Mouse (Mus musculus) ES-E14 (cell line): ENCODE measurements around the gene Trio. TPM values are rescaled to one million over a fixed set of nuclear protein-coding genes. Genes with fewer than 3 reads are reported as not detected.

Experiments
- DNase-seq: peaks from one replicate; pipeline ENCODE4 v3.0.0-alpha.2; 2013; ENCODE audit warnings: low read depth, low spot score
- H3K27ac ChIP-seq: 2 replicates; pipeline ENCODE4 v1.5.1; 2012; ENCODE audit warnings: low read depth, mild to moderate bottlenecking, low read length, moderate library complexity, mixed read lengths; ENCODE audit not compliant: poor library complexity, insufficient read depth, severe bottlenecking
- H3K36me3 ChIP-seq: 2 replicates; pipeline ENCODE4 v1.6.1; 2012; ENCODE audit warnings: mild to moderate bottlenecking, low read length, moderate library complexity, mixed read lengths; ENCODE audit not compliant: control insufficient read depth, poor library complexity, insufficient read depth, severe bottlenecking
- H3K4me1 ChIP-seq, 2 experiments: fragments of 150-350 bp in 1 of 2; sonication (generic) in 1 of 2; 2 replicates each; pipeline ENCODE4 v1.6.1; 2012; ENCODE audit warnings: low read length in 2 of 2, mild to moderate bottlenecking in 1 of 2, mixed read lengths in 1 of 2; ENCODE audit not compliant: control insufficient read depth in 2 of 2, insufficient read depth in 2 of 2, poor library complexity in 1 of 2
- H3K4me3 ChIP-seq, 2 experiments: fragments of 150-350 bp in 1 of 2; sonication (generic) in 1 of 2; 2 replicates each; pipeline ENCODE4 v1.5.1; 2012; ENCODE audit warnings: low read length in 2 of 2, low read depth in 1 of 2, mild to moderate bottlenecking in 1 of 2, mixed read lengths in 1 of 2; ENCODE audit not compliant: insufficient read depth in 1 of 2, poor library complexity in 1 of 2, severe bottlenecking in 1 of 2
- H3K9ac ChIP-seq: 2 replicates; pipeline ENCODE4 v1.6.1; 2012; ENCODE audit warnings: low read depth, mild to moderate bottlenecking, low read length, mixed read lengths; ENCODE audit not compliant: poor library complexity, insufficient read depth, severe bottlenecking
- H3K9me3 ChIP-seq: fragments of 150-350 bp; sonication (generic); 2 replicates; pipeline ENCODE4 v1.6.1; 2012; ENCODE audit warnings: low read depth, mild to moderate bottlenecking, low read length; ENCODE audit not compliant: control insufficient read depth, insufficient read depth
- CHD2 ChIP-seq: IDR thresholded peaks from 2 replicates; pipeline ENCODE4 v1.6.1; 2014; ENCODE audit warnings: mild to moderate bottlenecking, low read depth, low read length, inconsistent platforms
- HCFC1 ChIP-seq: IDR thresholded peaks from 2 replicates; pipeline ENCODE4 v1.6.1; 2012; ENCODE audit warnings: low read length, inconsistent platforms, borderline replicate concordance; ENCODE audit not compliant: insufficient read depth
- MAFK ChIP-seq: IDR thresholded peaks from 2 replicates; pipeline ENCODE4 v1.6.1; 2014; ENCODE audit warnings: mild to moderate bottlenecking, low read depth, low read length, inconsistent platforms; ENCODE audit not compliant: insufficient read depth
- ZC3H11A ChIP-seq: IDR thresholded peaks from 2 replicates; pipeline ENCODE4 v1.6.1; 2012; ENCODE audit warnings: low read depth, mild to moderate bottlenecking, inconsistent platforms, low read length, borderline replicate concordance
- ZNF384 ChIP-seq: IDR thresholded peaks from 2 replicates; pipeline ENCODE4 v1.6.1; 2012; ENCODE audit warnings: low read depth, low read length, inconsistent platforms
- in situ Hi-C, 2 experiments: fragments of 600-800 bp; cut with MboI; formaldehyde crosslinking; loops; one replicate each; pipeline ENCODE4 v1.15.1; 2025; ENCODE audit warnings: low sequenced_read_pairs in 2 of 2, inconsistent platforms in 1 of 2; ENCODE audit not compliant: unreplicated experiment in 2 of 2
- total RNA-seq: library from RNA; depleted of rRNA; stranded (reverse); fragments of 300-350 nt; gene quantifications from 2 replicates; pipeline ENCODE4 v1.2.3, GENCODE M21; 2012

Trio gene
- total RNA-seq, 1 experiment: 34.4 TPM

- Histone ChIP-seq H3K4me1 (peaks cover 1 to 10% of the 10 kb centered on the region in 2 experiments; a peak in 2 of 4 replicates), H3K36me3 (no peaks in the 10 kb centered on the region), H3K4me3 (no peak overlapping the region), H3K9ac (no peak overlapping the region), H3K9me3 (no peaks in the 10 kb centered on the region), H3K27ac (no peak overlapping the region)
- TF ChIP-seq ZC3H11A (no peak), ZNF384 (no peak), HCFC1 (no peak), MAFK (no peak), CHD2 (no peak)
- in situ Hi-C loops: no loop called here
- no peak for DNase-seq
Observed at GRCm38 (mm10) chr15:28057545-28057944, 31.9 kb upstream of the Trio start.

GRCm38 (mm10) chr15:28054731-28055130, 29.1 kb upstream of the Trio start:
- no peak for TF ChIP-seq HCFC1
- no peak for TF ChIP-seq ZNF384
- no peak for TF ChIP-seq ZC3H11A
- TF ChIP-seq MAFK: no peak
- no peak for TF ChIP-seq CHD2
- Histone ChIP-seq H3K27ac (no peak overlapping the region), H3K4me3 (no peak overlapping the region), H3K4me1 (peaks cover 2 to 7% of the 10 kb centered on the region in 2 experiments; a peak in 3 of 4 replicates), H3K9me3 (no peaks in the 10 kb centered on the region), H3K9ac (no peak overlapping the region), H3K36me3 (no peaks in the 10 kb centered on the region)
- DNase-seq: no peak
- in situ Hi-C loops: no loop called here

GRCm38 (mm10) chr15:28054111-28054510, 28.5 kb upstream of the Trio start:
- no peak overlapping the region for H3K27ac ChIP-seq
- no peak overlapping the region for H3K4me3 ChIP-seq
- no peak for DNase-seq
- peaks cover 2 to 7% of the 10 kb centered on the region in 2 experiments; a peak in 3 of 4 replicates for H3K4me1 ChIP-seq
- no peak for TF ChIP-seq HCFC1
- TF ChIP-seq ZC3H11A: no peak
- TF ChIP-seq MAFK: no peak
- TF ChIP-seq CHD2: no peak
- in situ Hi-C loops: no loop called here
- H3K9ac ChIP-seq: no peak overlapping the region
- no peaks in the 10 kb centered on the region for H3K9me3 ChIP-seq
- no peaks in the 10 kb centered on the region for H3K36me3 ChIP-seq

- Histone ChIP-seq H3K27ac (no peak overlapping the region), H3K4me1 (peaks cover 2 to 7% of the 10 kb centered on the region in 2 experiments; a peak in 3 of 4 replicates), H3K9ac (no peak overlapping the region), H3K36me3 (no peaks in the 10 kb centered on the region), H3K9me3 (no peaks in the 10 kb centered on the region), H3K4me3 (no peak overlapping the region)
- in situ Hi-C loops: no loop called here
- TF ChIP-seq MAFK (no peak), ZNF384 (0 out of 2 replicates have a peak, but pooled peaks have one; percentile 1), HCFC1 (no peak), CHD2 (no peak)
- DNase-seq: no peak
Observed at GRCm38 (mm10) chr15:28053226-28053625, 27.6 kb upstream of the Trio start.

- Histone ChIP-seq H3K4me1 (peaks cover 2 to 7% of the 10 kb centered on the region in 2 experiments; a peak in 3 of 4 replicates), H3K9ac (no peak overlapping the region), H3K27ac (no peak overlapping the region), H3K36me3 (no peaks in the 10 kb centered on the region), H3K9me3 (no peaks in the 10 kb centered on the region), H3K4me3 (0 out of 4 replicates have a peak overlapping the region, but pooled peaks of 1 of the 2 experiments have one; percentile 53)
- DNase-seq: no peak
- in situ Hi-C loops: no loop called here
- TF ChIP-seq MAFK: no peak
- TF ChIP-seq CHD2: no peak
- no peak for TF ChIP-seq ZC3H11A
- TF ChIP-seq ZNF384: no peak
- TF ChIP-seq HCFC1: no peak
Observed at GRCm38 (mm10) chr15:28051811-28052210, 26.2 kb upstream of the Trio start.
